Mouse (Mus musculus) embryonic facial prominence, embryonic 10.5 days (tissue): ENCODE measurements at regions not wholly inside any gene's neighbourhood (a gene's known extent, or its start where the extent isn't known, plus 50 kb on each side); places are given as distances from the start of the nearest gene placed in this dataset.
A peak's percentile ranks its signal among the peaks of the same experiment; 100 is the strongest.

Experiments
- DNase-seq: peaks from one replicate; pipeline ENCODE4 v3.0.0-alpha.2; 2017; ENCODE audit warnings: low spot score
- H3K27ac ChIP-seq: fragments of 300-500 bp; sonication (generic); replicated peaks from 2 replicates; pipeline ENCODE4 v1.5.1; 2016; ENCODE audit warnings: mild to moderate bottlenecking
- H3K27me3 ChIP-seq: fragments of 300-500 bp; sonication (generic); replicated peaks from 2 replicates; pipeline ENCODE4 v1.6.1; 2016; ENCODE audit warnings: low read depth, mild to moderate bottlenecking; ENCODE audit not compliant: poor library complexity, severe bottlenecking
- H3K36me3 ChIP-seq: fragments of 300-500 bp; sonication (generic); replicated peaks from 2 replicates; pipeline ENCODE4 v1.6.1; 2016; ENCODE audit warnings: mild to moderate bottlenecking, moderate library complexity
- H3K4me1 ChIP-seq: fragments of 300-500 bp; sonication (generic); 2 replicates; pipeline ENCODE4 v1.6.1; 2016
- H3K4me3 ChIP-seq: fragments of 300-500 bp; sonication (generic); 2 replicates; pipeline ENCODE4 v1.5.1; 2016; ENCODE audit warnings: mild to moderate bottlenecking, moderate library complexity
- H3K9me3 ChIP-seq: fragments of 300-500 bp; sonication (generic); 2 replicates; pipeline ENCODE4 v1.6.1; 2016; ENCODE audit warnings: mild to moderate bottlenecking
- WGBS: fragments of 180-500 bp; shearing (Covaris S2); methylation state at CpG from one replicate; pipeline ENCODE4 v1.1.7; 2016; 5-methylcytosine and 5-hydroxymethylcytosine counted together

GRCm38 (mm10) chr13:90293697-90294647 lies 204.6 kb upstream of the Xrcc4 start:
- DNase-seq, result peak; percentile 17
- no peak overlapping the region for H3K4me3 ChIP-seq
- no peaks in the 10 kb centered on the region for H3K9me3 ChIP-seq
- H3K36me3 ChIP-seq, result no peaks in the 10 kb centered on the region
- H3K4me1 ChIP-seq, result peaks cover 21% of the 10 kb centered on the region
- peak overlapping the region; percentile 57; the same call in 1 of the 2 replicates for H3K27ac ChIP-seq
- WGBS, result 46% methylated on average over 10 of the region's 10 CpGs
- no peaks in the 10 kb centered on the region for H3K27me3 ChIP-seq

GRCm38 (mm10) chr13:90292905-90293304 lies 203.5 kb upstream of the Xrcc4 start:
- Histone ChIP-seq H3K4me1 (peaks cover 21% of the 10 kb centered on the region), H3K36me3 (no peaks in the 10 kb centered on the region), H3K27me3 (no peaks in the 10 kb centered on the region), H3K27ac (no peak overlapping the region), H3K4me3 (no peak overlapping the region), H3K9me3 (no peaks in the 10 kb centered on the region)
- no peak for DNase-seq
- WGBS, result 68% methylated on average over 4 of the region's 4 CpGs

- H3K36me3 ChIP-seq, result no peaks in the 10 kb centered on the region
- no peaks in the 10 kb centered on the region for H3K27me3 ChIP-seq
- no peak overlapping the region for H3K27ac ChIP-seq
- H3K9me3 ChIP-seq, result no peaks in the 10 kb centered on the region
- H3K4me3 ChIP-seq, result no peak overlapping the region
- peaks cover 21% of the 10 kb centered on the region for H3K4me1 ChIP-seq
- DNase-seq, result no peak
- 78% methylated on average over 1 of the region's 1 CpGs for WGBS
These were observed 202.7 kb upstream of the Xrcc4 start for GRCm38 (mm10) chr13:90292124-90292523.

- Histone ChIP-seq H3K4me3 (no peak overlapping the region), H3K36me3 (no peaks in the 10 kb centered on the region), H3K9me3 (peaks cover 6% of the 10 kb centered on the region; the same call in 1 of the 2 replicates), H3K27ac (no peak overlapping the region), H3K4me1 (no peaks in the 10 kb centered on the region), H3K27me3 (no peaks in the 10 kb centered on the region)
- DNase-seq, result no peak
These were observed 191.6 kb upstream of the Xrcc4 start for GRCm38 (mm10) chr13:90280976-90281375.

- no peak for DNase-seq
- no peaks in the 10 kb centered on the region for H3K27me3 ChIP-seq
- H3K4me3 ChIP-seq, result no peak overlapping the region
- 68% methylated on average over 3 of the region's 3 CpGs for WGBS
- no peak overlapping the region for H3K27ac ChIP-seq
- H3K9me3 ChIP-seq, result no peaks in the 10 kb centered on the region
- no peaks in the 10 kb centered on the region for H3K4me1 ChIP-seq
- H3K36me3 ChIP-seq, result no peaks in the 10 kb centered on the region
These were observed 190.5 kb upstream of the Xrcc4 start for GRCm38 (mm10) chr13:90279786-90280382.

GRCm38 (mm10) chr13:90279355-90279754 lies 189.9 kb upstream of the Xrcc4 start:
- no peak overlapping the region for H3K4me3 ChIP-seq
- H3K27me3 ChIP-seq, result no peaks in the 10 kb centered on the region
- no peaks in the 10 kb centered on the region for H3K4me1 ChIP-seq
- H3K27ac ChIP-seq, result no peak overlapping the region
- no peaks in the 10 kb centered on the region for H3K36me3 ChIP-seq
- no peak for DNase-seq
- no peaks in the 10 kb centered on the region for H3K9me3 ChIP-seq

GRCm38 (mm10) chr13:90259071-90259742 lies 169.8 kb upstream of the Xrcc4 start:
- Histone ChIP-seq H3K4me3 (no peak overlapping the region), H3K4me1 (no peaks in the 10 kb centered on the region), H3K9me3 (no peaks in the 10 kb centered on the region), H3K27ac (no peak overlapping the region), H3K27me3 (no peaks in the 10 kb centered on the region), H3K36me3 (no peaks in the 10 kb centered on the region)
- 87% methylated on average over 3 of the region's 3 CpGs for WGBS
- no peak for DNase-seq

- no peaks in the 10 kb centered on the region for H3K27me3 ChIP-seq
- no peak overlapping the region for H3K27ac ChIP-seq
- no peak overlapping the region for H3K4me3 ChIP-seq
- WGBS, result 20% methylated on average over 1 of the region's 1 CpGs
- H3K36me3 ChIP-seq, result no peaks in the 10 kb centered on the region
- DNase-seq, result peak; percentile 14
- no peaks in the 10 kb centered on the region for H3K9me3 ChIP-seq
- peaks cover 13% of the 10 kb centered on the region for H3K4me1 ChIP-seq
These were observed 163.6 kb upstream of the Xrcc4 start for GRCm38 (mm10) chr13:90252981-90253380.

GRCm38 (mm10) chr13:90245997-90246765 lies 156.8 kb upstream of the Xrcc4 start:
- H3K36me3 ChIP-seq, result no peaks in the 10 kb centered on the region
- H3K4me3 ChIP-seq, result no peak overlapping the region
- no peaks in the 10 kb centered on the region for H3K4me1 ChIP-seq
- WGBS, result 83% methylated on average over 6 of the region's 6 CpGs
- H3K9me3 ChIP-seq, result no peaks in the 10 kb centered on the region
- H3K27me3 ChIP-seq, result no peaks in the 10 kb centered on the region
- H3K27ac ChIP-seq, result no peak overlapping the region
- DNase-seq, result no peak

GRCm38 (mm10) chr13:90238331-90238730 lies 148.9 kb upstream of the Xrcc4 start:
- 40% methylated on average over 4 of the region's 4 CpGs for WGBS
- no peak overlapping the region for H3K4me3 ChIP-seq
- no peak for DNase-seq

GRCm38 (mm10) chr13:90233986-90234385 lies 144.6 kb upstream of the Xrcc4 start:
- DNase-seq, result no peak
- H3K4me3 ChIP-seq, result no peak overlapping the region
- 88% methylated on average over 1 of the region's 1 CpGs for WGBS
- no peak overlapping the region for H3K27ac ChIP-seq
- H3K36me3 ChIP-seq, result no peaks in the 10 kb centered on the region
- H3K9me3 ChIP-seq, result no peaks in the 10 kb centered on the region
- 0 out of 2 replicates have a peak, but pooled peaks cover 6% of the 10 kb centered on the region for H3K4me1 ChIP-seq
- no peaks in the 10 kb centered on the region for H3K27me3 ChIP-seq

More at GRCm38 (mm10) chr13:90238331-90238730, 148.9 kb upstream of the Xrcc4 start:
- no peaks in the 10 kb centered on the region for H3K36me3 ChIP-seq
- H3K27ac ChIP-seq, result no peak overlapping the region
- H3K9me3 ChIP-seq, result no peaks in the 10 kb centered on the region
- 0 out of 2 replicates have a peak, but pooled peaks cover 6% of the 10 kb centered on the region for H3K4me1 ChIP-seq
- H3K27me3 ChIP-seq, result no peaks in the 10 kb centered on the region

GRCm38 (mm10) chr13:90233561-90233960 lies 144.2 kb upstream of the Xrcc4 start:
- H3K4me1 ChIP-seq, result 0 out of 2 replicates have a peak, but pooled peaks cover 5% of the 10 kb centered on the region
- H3K36me3 ChIP-seq, result no peaks in the 10 kb centered on the region
- no peak overlapping the region for H3K27ac ChIP-seq
- 91% methylated on average over 3 of the region's 3 CpGs for WGBS
- H3K4me3 ChIP-seq, result no peak overlapping the region
- no peaks in the 10 kb centered on the region for H3K9me3 ChIP-seq
- no peak for DNase-seq
- H3K27me3 ChIP-seq, result no peaks in the 10 kb centered on the region
